In the genomic region with DNA sequence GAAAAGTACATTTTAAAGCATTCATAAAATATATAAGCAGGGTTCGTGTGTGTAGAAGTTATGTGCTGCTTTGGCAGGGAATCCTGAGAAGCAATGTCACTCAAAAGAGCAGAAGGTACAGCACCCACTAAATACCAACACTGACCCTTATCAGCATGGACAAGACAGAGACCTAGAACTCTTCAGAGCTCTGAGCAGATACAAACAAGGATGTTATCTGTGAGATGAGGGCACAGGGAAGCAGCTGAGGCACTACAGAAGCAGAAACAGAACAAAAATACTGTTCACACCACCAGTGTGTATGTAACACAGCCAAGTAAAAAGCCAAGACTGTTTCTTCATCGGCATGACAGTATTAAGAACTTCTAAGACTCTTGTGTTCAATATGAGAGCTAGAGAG, we compare ENCODE assay signal across 1 mouse cellular context.
A peak's percentile ranks its signal among the peaks of the same experiment; 100 is the strongest.
TF ChIP-seq lines count a peak whose summit lies in the region.

No protein-coding gene starts in this region.

TF ChIP-seq in MEL, 35 proteins besides CTCF, POLR2A, EP300 and RAD21:
- TF ChIP-seq GABPA (IDR thresholded peaks at IDR 0.05; ENCODE audit: low read depth, low read length) (no peak), ETS1 (IDR thresholded peaks at IDR 0.05; ENCODE audit: low read depth, low read length) (peak; percentile 79), SIN3A (IDR thresholded peaks at IDR 0.05; ENCODE audit: low read length) (peak; percentile 53), TAL1 (IDR thresholded peaks at IDR 0.05; ENCODE audit: low read length) (peak; percentile 39; the same call in 1 of the 2 replicates), TCF12 (IDR thresholded peaks at IDR 0.05; ENCODE audit: low read depth, low read length) (peak; percentile 54), GATA1 (IDR thresholded peaks at IDR 0.05; ENCODE audit: low read depth, low read length) (peak; percentile 73), RCOR1 (IDR thresholded peaks at IDR 0.05; ENCODE audit: low read depth, low read length) (no peak)
